Mouse (Mus musculus) megakaryocyte progenitor cell, adult 5-6 weeks (primary cell): ENCODE measurements around the gene Mrpl37. TPM values are rescaled to one million over a fixed set of nuclear protein-coding genes. Genes with fewer than 3 reads are reported as not detected.
A peak's percentile ranks its signal among the peaks of the same experiment; 100 is the strongest.

Source experiments
- ATAC-seq: replicated peaks from 2 replicates; pipeline ENCODE4 v1.8.0; 2016; ENCODE audit warnings: mild to moderate bottlenecking, moderate TSS enrichment, inconsistent platforms; ENCODE audit not compliant: poor library complexity
- total RNA-seq, 2 experiments: library from RNA; stranded (forward) in 1 of 2; stranded (reverse) in 1 of 2; fragments of 157-497, 149-512 nt in 1 of 2; fragments of 200-1000 nt in 1 of 2; gene quantifications; 2 replicates each; pipeline versions ENCODE4 v1.2.3 to v1.2.4; 2015 to 2017

The Mrpl37 gene
- total RNA-seq, 2 experiments from 2014 or later: 60.2 to 70.2 TPM

- peak; percentile 44 for ATAC-seq
Observed at GRCm38 (mm10) chr4:107067151-107067840, 628 bp upstream of the Mrpl37 start.

- ATAC-seq: no peak
Observed at GRCm38 (mm10) chr4:107064394-107065098, 2.1 kb downstream of the Mrpl37 start.

- no peak for ATAC-seq
Observed at GRCm38 (mm10) chr4:107063214-107063613, 3.5 kb downstream of the Mrpl37 start.

- no peak for ATAC-seq
Observed at GRCm38 (mm10) chr4:107061560-107061959, 5.1 kb downstream of the Mrpl37 start.

GRCm38 (mm10) chr4:107058781-107059180, 7.9 kb downstream of the Mrpl37 start:
- ATAC-seq: peak; percentile 61; the same call in 1 of the 2 replicates

GRCm38 (mm10) chr4:107058346-107058745, 8.3 kb downstream of the Mrpl37 start:
- ATAC-seq: no peak

GRCm38 (mm10) chr4:107056088-107056487, 10.6 kb downstream of the Mrpl37 start:
- no peak for ATAC-seq

- ATAC-seq: peak; percentile 30; the same call in 1 of the 2 replicates
Observed at GRCm38 (mm10) chr4:107052962-107053553, 13.6 kb downstream of the Mrpl37 start.

- ATAC-seq: no peak
Observed at GRCm38 (mm10) chr4:107051889-107052288, 14.8 kb downstream of the Mrpl37 start.

- ATAC-seq: peak; percentile 40; the same call in 1 of the 2 replicates
Observed at GRCm38 (mm10) chr4:107048568-107049162, 18.0 kb downstream of the Mrpl37 start.

- peak; percentile 33; the same call in 1 of the 2 replicates for ATAC-seq
Observed at GRCm38 (mm10) chr4:107047806-107048205, 18.9 kb downstream of the Mrpl37 start.

GRCm38 (mm10) chr4:107045188-107045587, 21.5 kb downstream of the Mrpl37 start:
- ATAC-seq: no peak

GRCm38 (mm10) chr4:107042304-107042703, 24.4 kb downstream of the Mrpl37 start:
- ATAC-seq: no peak

- ATAC-seq: no peak
Observed at GRCm38 (mm10) chr4:107039270-107039669, 27.4 kb downstream of the Mrpl37 start.

- no peak for ATAC-seq
Observed at GRCm38 (mm10) chr4:107038303-107038702, 28.4 kb downstream of the Mrpl37 start.

- ATAC-seq: peak; percentile 49; the same call in 1 of the 2 replicates
Observed at GRCm38 (mm10) chr4:107036985-107037384, 29.7 kb downstream of the Mrpl37 start.

GRCm38 (mm10) chr4:107035689-107036088, 31.0 kb downstream of the Mrpl37 start:
- ATAC-seq: no peak

GRCm38 (mm10) chr4:107026451-107026850, 40.2 kb downstream of the Mrpl37 start:
- ATAC-seq: no peak

GRCm38 (mm10) chr4:107025369-107025768, 41.3 kb downstream of the Mrpl37 start:
- ATAC-seq: no peak

- ATAC-seq: no peak
Observed at GRCm38 (mm10) chr4:107024899-107025298, 41.8 kb downstream of the Mrpl37 start.

- ATAC-seq: no peak
Observed at GRCm38 (mm10) chr4:107021464-107021863, 45.2 kb downstream of the Mrpl37 start.
